Mouse (Mus musculus): Measurements from ENCODE around the gene Tubb4b.

GRCm38 (mm10) chr2:25174866-25175689 is 49.4 kb downstream of the Tubb4b start:
- no peak for TF ChIP-seq CTCF (IDR thresholded peaks at IDR 0.05; ENCODE audit: low read depth)
- no peak for TF ChIP-seq EP300 (IDR thresholded peaks at IDR 0.05; ENCODE audit: low read depth)

All from heart, postnatal 0 days (tissue).